Mouse (Mus musculus): Measurements from ENCODE around the gene Pitx3. TPM values are rescaled to one million over a fixed set of nuclear protein-coding genes. Genes with fewer than 3 reads are reported as not detected.
A peak's percentile ranks its signal among the peaks of the same experiment; 100 is the strongest.

Pitx3 gene
- polyA plus RNA-seq, 1 experiment from 2014 or later, result 0.90 TPM

DNA sequence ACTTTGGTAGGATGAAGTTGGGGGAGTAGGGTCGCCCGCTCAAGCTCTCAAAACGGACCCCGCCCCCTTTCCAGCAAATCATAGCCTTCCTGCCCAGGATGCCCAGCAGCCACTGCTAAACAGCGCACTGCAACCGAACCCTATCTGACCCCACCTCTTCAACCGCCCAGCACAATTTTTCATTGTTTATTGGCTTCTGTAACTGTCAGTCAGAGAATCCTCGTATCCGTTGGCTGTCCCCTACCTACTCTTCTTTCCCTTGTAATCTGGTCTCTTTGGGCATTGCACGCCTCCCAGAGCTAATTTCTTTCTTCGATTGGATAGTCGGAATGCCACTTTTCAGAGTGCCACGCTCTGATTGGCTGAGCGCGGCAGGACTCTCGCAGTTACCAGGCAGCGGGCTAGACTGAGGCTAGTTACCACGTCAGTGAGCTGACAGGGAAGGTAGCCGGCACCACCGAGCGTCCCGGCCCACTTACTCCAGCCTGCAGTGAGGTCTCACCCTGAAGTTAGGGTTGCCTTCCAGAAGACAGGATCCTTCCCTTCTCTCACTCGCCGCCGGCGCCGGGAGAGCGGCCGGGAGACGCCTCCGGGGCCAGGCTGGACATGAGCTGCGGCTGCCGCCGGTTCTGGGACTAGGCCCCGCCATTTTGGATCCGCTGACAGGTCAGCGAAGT lies 4.1 kb upstream of the Pitx3 start, which contains the start of gene Gbf1:
Gene Gbf1, plus strand, starts transcription at position 383 of the 677 bp plus-strand sequence.
- Histone ChIP-seq H3K9ac (peak within 1 kb of the TSS; percentile 78), H3K4me1 (peaks cover 34% of the 10 kb centered on the region), H3K27ac (peak within 1 kb of the TSS; percentile 72), H3K4me2 (replicated peaks) (peak within 1 kb of the TSS; percentile 70), H3K27me3 (peaks cover 38% of the 10 kb centered on the region), H3K9me3 (replicated peaks) (no peaks in the 10 kb centered on the region), H3K36me3 (no peaks in the 10 kb centered on the region), H3K4me3 (peak within 1 kb of the TSS; percentile 59)
- peak; percentile 100 for ATAC-seq (ENCODE audit: low FRiP score)
- under 1% methylated on average over 37 of the region's 37 CpGs for WGBS

DNA sequence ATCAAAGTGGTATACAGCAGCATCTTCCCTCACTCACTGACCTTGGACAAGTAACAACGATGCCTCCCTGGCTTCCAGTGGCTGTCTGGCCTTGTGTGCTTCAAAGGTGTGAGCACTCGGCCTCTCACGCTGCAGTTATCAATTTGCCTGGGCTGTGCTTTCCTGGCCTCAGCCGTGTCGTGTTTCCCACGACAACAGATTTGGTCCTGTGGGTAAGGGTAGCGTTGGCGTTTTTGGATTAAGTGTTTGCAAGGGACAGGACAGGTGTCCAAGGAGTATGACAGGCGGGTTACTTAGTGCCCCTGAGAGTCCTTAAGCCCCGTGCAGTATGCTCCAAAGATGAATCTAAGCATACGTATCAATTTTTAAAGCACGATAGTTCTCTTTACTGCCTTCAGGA lies 965 bp upstream of the Pitx3 start:
- Histone ChIP-seq H3K9ac (no peak overlapping the region), H3K4me2 (replicated peaks) (peak overlapping the region; percentile 90; the same call in 1 of the 2 replicates), H3K9me3 (replicated peaks) (no peaks in the 10 kb centered on the region), H3K4me1 (peaks cover 31% of the 10 kb centered on the region), H3K27ac (no peak overlapping the region), H3K36me3 (no peaks in the 10 kb centered on the region), H3K27me3 (peaks cover 70% of the 10 kb centered on the region), H3K4me3 (peak overlapping the region; percentile 45; the same call in 1 of the 2 replicates)
- 27% methylated on average over 12 of the region's 12 CpGs for WGBS
- ATAC-seq (ENCODE audit: low FRiP score), result no peak

DNA sequence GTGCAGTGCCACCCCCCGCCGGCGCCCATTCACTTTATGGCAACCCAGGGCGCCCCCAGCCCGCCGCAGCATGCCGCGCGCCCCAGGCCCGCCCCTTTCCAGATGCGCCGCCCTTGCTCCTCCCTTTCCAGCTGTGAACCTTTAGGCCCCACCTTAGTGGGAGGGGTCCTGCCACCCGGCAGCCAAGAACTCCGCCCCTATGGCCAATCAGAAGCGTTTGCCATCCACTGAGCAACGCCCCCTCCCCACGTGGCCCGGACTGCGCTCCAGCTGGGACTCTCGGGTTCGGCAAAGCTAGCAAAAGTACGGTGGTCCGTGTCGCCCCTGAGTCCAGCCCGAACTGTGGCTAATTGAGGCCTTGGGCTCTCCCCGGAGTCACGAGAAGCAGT lies 240 bp upstream of the Pitx3 start:
- H3K27ac ChIP-seq, result no peak overlapping the region
- WGBS, result under 1% methylated on average over 25 of the region's 27 CpGs
- H3K4me2 ChIP-seq (replicated peaks), result peak overlapping the region; percentile 90
- H3K36me3 ChIP-seq, result no peaks in the 10 kb centered on the region
- peaks cover 23% of the 10 kb centered on the region for H3K4me1 ChIP-seq
- H3K9ac ChIP-seq, result peak overlapping the region; percentile 47
- peaks cover 77% of the 10 kb centered on the region for H3K27me3 ChIP-seq
- H3K9me3 ChIP-seq (replicated peaks), result no peaks in the 10 kb centered on the region
- H3K4me3 ChIP-seq, result peak overlapping the region; percentile 45
- ATAC-seq (ENCODE audit: low FRiP score), result peak; percentile 48

DNA sequence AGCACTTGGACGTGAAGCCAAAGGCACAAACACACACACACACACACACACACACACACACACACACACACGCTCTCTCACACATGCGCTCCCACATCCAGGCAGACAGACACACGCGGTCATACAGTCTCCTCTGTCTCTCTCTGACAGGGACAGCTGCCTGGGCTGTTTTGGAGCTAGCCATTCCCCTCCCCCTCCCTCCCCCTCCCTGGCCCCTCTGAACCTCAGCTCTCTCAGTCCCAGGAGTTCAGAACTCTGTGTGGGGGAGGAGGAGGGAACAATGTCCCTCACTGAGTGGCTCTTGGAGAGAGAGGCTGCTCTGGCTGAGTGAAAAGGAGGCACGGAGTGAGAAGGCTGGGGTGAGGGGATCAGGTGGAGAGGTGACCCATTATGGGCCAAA lies 7.0 kb downstream of the Pitx3 start:
- no peak overlapping the region for H3K9ac ChIP-seq
- no peaks in the 10 kb centered on the region for H3K9me3 ChIP-seq (replicated peaks)
- peaks cover 22% of the 10 kb centered on the region for H3K4me1 ChIP-seq
- 0 out of 2 replicates have a peak overlapping the region, but pooled peaks have one; percentile 15 for H3K4me2 ChIP-seq (replicated peaks)
- no peak overlapping the region for H3K27ac ChIP-seq
- H3K27me3 ChIP-seq, result peaks cover 87% of the 10 kb centered on the region
- H3K4me3 ChIP-seq, result no peak overlapping the region
- H3K36me3 ChIP-seq, result no peaks in the 10 kb centered on the region
- peak; percentile 52 for ATAC-seq (ENCODE audit: low FRiP score)
- WGBS, result 11% methylated on average over 6 of the region's 6 CpGs

DNA sequence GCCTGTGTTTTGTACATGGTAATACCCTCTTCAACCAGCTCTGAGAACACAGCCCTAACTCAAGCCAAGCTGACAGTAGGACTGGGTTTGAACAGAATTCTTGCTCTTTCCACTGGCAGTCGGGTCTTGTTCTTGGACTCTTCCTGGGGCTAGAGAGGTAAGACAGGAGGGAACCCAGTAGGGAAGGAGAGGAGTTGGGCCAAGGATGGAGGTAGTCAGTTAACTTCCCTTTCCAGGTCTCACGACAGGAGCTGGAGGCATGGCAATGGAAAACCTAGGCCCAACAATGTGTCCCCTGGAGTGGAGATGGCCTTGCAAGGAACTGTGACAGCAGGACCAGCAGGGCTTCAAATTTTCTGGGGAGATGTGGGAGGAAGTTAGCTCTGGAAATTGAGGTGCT lies 7.8 kb downstream of the Pitx3 start:
- no peak for ATAC-seq (ENCODE audit: low FRiP score)
- H3K27ac ChIP-seq, result no peak overlapping the region

DNA sequence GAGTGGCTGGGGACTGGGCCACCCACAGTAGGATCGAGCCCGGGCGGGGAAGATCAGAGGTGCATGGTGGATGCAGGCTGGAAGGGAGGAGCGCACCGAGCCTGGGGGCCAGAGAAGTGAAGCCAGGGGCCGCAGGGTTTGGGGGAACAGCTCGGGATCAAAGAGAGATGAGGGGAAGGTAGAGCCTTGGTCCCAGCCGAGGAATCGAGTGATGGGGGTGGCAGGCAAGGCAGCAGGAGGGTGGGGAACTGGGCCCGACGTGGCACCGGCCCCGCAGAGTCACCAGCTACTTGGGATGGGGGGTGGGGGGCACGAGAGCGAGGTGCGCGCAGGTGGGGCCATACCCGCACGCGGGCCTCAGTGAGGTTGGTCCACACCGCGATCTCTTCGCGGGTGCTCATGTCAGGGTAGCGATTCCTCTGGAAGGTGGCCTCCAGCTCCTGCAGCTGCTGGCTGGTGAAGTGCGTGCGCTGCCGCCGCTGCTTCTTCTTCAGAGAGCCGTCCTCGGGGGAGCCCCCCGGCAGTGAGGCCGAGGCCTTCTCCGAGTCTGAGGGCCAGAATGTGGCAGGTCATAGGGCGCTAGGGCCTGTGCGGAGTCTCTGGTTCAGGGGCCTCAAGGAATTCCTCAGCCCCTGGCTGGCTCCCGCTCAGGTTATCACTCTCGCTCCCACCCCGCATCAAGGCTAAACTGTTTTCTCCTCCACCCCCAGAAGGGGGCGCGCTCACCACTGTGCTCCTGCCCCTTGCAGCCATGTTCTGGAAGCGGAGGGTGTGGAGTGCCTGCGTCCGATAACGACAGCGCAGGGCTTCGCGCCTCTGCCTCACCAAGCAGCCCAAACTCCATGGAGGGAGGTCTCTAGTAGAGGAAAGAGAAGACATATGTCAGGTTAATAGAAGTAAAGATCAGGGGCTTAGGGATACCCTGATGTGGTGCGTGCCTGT lies 11.2 kb downstream of the Pitx3 start:
- no peaks in the 10 kb centered on the region for H3K36me3 ChIP-seq
- ATAC-seq (ENCODE audit: low FRiP score), result no peak
- no peaks in the 10 kb centered on the region for H3K9me3 ChIP-seq (replicated peaks)
- peak overlapping the region; percentile 60 for H3K4me3 ChIP-seq
- peaks cover 88% of the 10 kb centered on the region for H3K27me3 ChIP-seq
- H3K4me1 ChIP-seq, result peaks cover 32% of the 10 kb centered on the region
- 3% methylated on average over 49 of the region's 49 CpGs for WGBS
- H3K27ac ChIP-seq, result no peak overlapping the region
- H3K9ac ChIP-seq, result peak overlapping the region; percentile 67
- peak overlapping the region; percentile 99 for H3K4me2 ChIP-seq (replicated peaks)

More for the DNA sequence above, 7.8 kb downstream of the Pitx3 start:
- no peak overlapping the region for H3K9ac ChIP-seq
- peaks cover 30% of the 10 kb centered on the region for H3K4me1 ChIP-seq
- H3K4me3 ChIP-seq, result no peak overlapping the region
- 47% methylated on average over 2 of the region's 2 CpGs for WGBS
- H3K9me3 ChIP-seq (replicated peaks), result no peaks in the 10 kb centered on the region
- H3K27me3 ChIP-seq, result peaks cover 88% of the 10 kb centered on the region
- H3K4me2 ChIP-seq (replicated peaks), result no peak overlapping the region
- H3K36me3 ChIP-seq, result no peaks in the 10 kb centered on the region

DNA sequence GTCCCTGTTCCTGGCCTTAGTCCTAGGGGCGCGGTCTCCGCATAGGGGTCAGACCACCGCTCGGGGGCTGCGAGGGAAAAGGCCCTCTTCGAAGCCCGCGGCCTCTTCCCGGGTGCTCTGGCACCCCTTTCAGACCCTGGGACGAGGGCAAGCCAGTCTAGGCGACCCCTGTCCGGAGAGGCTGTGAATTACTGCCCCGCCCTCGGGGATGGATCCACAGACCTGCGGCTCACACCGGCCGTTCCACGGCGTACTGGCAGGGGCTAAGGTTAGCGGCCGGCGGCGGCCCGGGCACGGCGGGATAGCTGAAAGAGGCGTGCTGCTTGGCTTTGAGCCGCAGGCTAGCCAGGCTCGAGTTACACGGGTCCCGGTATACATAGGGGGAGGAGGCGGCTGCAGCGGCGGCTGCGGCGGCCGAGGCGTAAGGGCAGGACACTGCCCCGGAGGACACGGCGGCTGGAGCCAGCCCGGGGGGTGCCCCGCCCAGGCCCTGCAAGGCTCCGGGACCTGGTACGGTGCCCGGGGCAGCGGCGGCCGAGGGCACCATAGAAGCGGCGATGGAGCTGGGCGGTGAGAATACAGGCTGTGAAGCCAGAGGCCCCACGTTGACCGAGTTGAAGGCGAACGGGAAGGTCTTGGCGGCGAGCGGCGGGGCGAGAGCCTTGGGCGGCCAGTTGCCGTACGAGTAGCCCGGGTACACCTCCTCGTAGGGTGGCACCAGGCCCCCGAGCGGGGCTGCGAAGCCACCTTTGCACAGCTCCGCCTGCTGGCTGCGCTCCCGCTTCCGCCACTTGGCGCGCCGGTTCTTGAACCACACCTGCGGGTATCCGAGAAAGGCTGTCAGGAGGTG lies 12.1 kb downstream of the Pitx3 start:
- Histone ChIP-seq H3K27ac (no peak overlapping the region), H3K27me3 (peaks cover 89% of the 10 kb centered on the region), H3K4me1 (peaks cover 32% of the 10 kb centered on the region), H3K36me3 (no peaks in the 10 kb centered on the region), H3K4me3 (peak overlapping the region; percentile 60), H3K4me2 (replicated peaks) (peak overlapping the region; percentile 99), H3K9me3 (replicated peaks) (no peaks in the 10 kb centered on the region), H3K9ac (peak overlapping the region; percentile 67)
- WGBS, result under 1% methylated on average over 79 of the region's 79 CpGs
- peak; percentile 70 for ATAC-seq (ENCODE audit: low FRiP score)

DNA sequence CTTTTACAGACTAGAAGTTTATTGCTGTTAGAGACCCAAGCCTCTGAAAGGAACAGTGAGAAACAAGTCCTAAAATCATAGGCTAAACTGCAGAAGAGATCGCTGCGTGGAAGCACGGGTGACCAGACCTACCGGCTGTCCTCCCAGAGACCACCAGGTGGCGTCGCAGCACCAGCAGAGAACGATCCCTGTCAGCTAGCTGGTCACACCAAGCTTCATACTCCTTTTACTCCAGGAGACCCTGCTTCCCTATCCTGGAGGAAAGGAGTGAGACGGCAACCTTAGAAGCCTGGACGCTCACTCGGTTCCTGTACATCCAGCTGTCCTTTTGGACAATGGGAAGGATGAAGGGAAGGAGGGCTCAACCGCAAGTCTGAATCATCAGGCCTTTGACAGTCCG lies 12.8 kb downstream of the Pitx3 start:
- WGBS, result 1% methylated on average over 12 of the region's 12 CpGs
- peak overlapping the region; percentile 67 for H3K9ac ChIP-seq
- H3K27me3 ChIP-seq, result peaks cover 92% of the 10 kb centered on the region
- H3K9me3 ChIP-seq (replicated peaks), result no peaks in the 10 kb centered on the region
- H3K27ac ChIP-seq, result no peak overlapping the region
- H3K4me2 ChIP-seq (replicated peaks), result peak overlapping the region; percentile 99
- H3K4me3 ChIP-seq, result peak overlapping the region; percentile 60
- ATAC-seq (ENCODE audit: low FRiP score), result peak; percentile 72
- no peaks in the 10 kb centered on the region for H3K36me3 ChIP-seq
- peaks cover 26% of the 10 kb centered on the region for H3K4me1 ChIP-seq

DNA sequence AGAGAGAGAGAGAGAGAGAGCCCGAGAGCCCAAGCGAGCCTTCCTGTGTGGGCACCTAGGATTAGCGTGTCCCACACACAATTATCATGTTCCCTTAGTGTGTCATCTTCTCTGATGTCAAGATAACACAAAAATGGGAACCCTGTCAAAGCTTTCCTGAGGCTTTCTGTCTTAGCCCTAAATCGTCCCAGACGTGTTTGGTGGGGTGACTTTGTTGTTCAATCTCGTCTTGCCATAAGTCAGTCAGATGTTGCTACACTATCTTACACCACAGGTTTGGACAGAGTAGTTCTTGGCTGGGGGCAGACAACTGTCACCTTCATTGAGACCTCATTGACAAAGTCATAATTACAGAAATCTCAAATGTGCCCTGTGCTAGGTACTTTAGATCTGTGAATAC lies 15.5 kb downstream of the Pitx3 start:
- H3K27ac ChIP-seq, result no peak overlapping the region
- H3K4me3 ChIP-seq, result no peak overlapping the region
- WGBS, result 44% methylated on average over 6 of the region's 6 CpGs
- H3K4me1 ChIP-seq, result peaks cover 26% of the 10 kb centered on the region
- no peak overlapping the region for H3K9ac ChIP-seq
- H3K27me3 ChIP-seq, result peaks cover 75% of the 10 kb centered on the region
- ATAC-seq (ENCODE audit: low FRiP score), result no peak
- no peaks in the 10 kb centered on the region for H3K36me3 ChIP-seq
- no peak overlapping the region; the same call in 1 of the 2 replicates for H3K4me2 ChIP-seq (replicated peaks)
- H3K9me3 ChIP-seq (replicated peaks), result no peaks in the 10 kb centered on the region

DNA sequence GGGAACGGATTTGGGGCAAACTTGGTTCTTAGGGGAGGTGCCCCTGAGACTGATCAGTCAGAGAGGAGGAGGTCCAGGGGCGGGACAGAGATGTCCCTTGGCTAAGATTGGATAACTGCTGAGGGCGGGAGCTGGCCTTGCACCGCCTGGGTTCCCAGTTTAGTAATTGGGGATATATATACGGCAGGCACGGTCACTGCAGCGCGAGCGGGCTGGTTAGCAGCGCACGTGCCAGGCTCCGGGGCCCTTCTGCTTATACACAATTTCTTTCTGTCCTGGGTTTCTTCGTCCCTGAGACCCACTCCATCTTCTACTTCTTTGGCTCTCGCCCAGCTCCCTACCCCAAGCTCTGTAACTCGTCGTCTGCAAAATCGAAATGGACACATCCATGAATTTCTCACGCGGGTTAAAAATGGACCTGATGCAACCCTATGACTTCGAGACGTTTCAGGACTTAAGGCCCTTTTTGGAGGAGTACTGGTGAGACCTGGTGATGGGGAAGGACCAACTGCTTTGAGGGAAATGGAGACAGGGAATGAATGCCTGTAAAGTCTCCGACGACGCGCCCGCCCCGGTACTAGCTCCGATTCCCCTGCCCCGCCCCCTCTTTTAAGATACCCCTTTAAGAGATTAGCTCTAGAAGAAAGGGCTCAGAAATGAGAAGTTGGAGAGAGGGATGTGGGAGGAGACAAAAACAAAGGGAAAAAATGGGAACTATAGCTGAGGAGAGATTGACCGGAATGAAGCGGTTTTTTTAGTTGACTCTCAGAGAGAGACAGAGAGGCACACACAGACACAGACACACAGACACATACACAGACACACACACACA lies 16.2 kb downstream of the Pitx3 start, which contains the start of gene Elovl3:
Gene Elovl3, plus strand, starts transcription at position 204 of the 832 bp plus-strand sequence.
- peaks cover 22% of the 10 kb centered on the region for H3K4me1 ChIP-seq
- H3K27ac ChIP-seq, result no peak within 1 kb of the TSS
- no peak for ATAC-seq (ENCODE audit: low FRiP score)
- H3K27me3 ChIP-seq, result peaks cover 68% of the 10 kb centered on the region
- no peak within 1 kb of the TSS for H3K9ac ChIP-seq
- H3K4me2 ChIP-seq (replicated peaks), result peak within 1 kb of the TSS; percentile 33
- 3% methylated on average over 31 of the region's 31 CpGs for WGBS
- H3K4me3 ChIP-seq, result peak within 1 kb of the TSS; percentile 16; the same call in 1 of the 2 replicates
- H3K9me3 ChIP-seq (replicated peaks), result no peaks in the 10 kb centered on the region
- no peaks in the 10 kb centered on the region for H3K36me3 ChIP-seq

DNA sequence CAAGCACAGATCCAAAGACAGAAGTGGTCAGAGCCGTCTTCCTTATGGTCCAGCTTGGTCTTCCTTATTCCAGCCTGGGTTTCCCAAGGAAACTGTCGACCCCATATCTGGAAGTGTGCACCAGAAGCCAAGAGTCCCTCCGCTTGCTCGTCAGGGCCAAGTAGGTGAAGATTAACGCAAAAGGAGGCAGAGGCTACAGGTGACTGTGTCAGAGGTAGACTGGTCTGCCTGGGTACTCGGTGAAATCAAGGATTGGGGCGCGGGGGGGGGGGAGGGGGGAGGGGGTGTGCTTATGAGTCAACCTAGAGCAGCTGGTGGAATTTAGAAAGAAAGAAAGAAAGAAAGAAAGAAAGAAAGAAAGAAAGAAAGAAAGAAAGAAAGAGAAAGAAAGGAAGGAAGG lies 16.8 kb downstream of the Pitx3 start:
- no peaks in the 10 kb centered on the region for H3K9me3 ChIP-seq (replicated peaks)
- H3K27ac ChIP-seq, result no peak overlapping the region
- H3K4me1 ChIP-seq, result peaks cover 16% of the 10 kb centered on the region
- peaks cover 64% of the 10 kb centered on the region for H3K27me3 ChIP-seq
- H3K9ac ChIP-seq, result no peak overlapping the region
- 11% methylated on average over 6 of the region's 8 CpGs for WGBS
- H3K4me2 ChIP-seq (replicated peaks), result peak overlapping the region; percentile 33
- ATAC-seq (ENCODE audit: low FRiP score), result no peak
- 0 out of 2 replicates have a peak overlapping the region, but pooled peaks have one; percentile 16 for H3K4me3 ChIP-seq
- no peaks in the 10 kb centered on the region for H3K36me3 ChIP-seq
